Mouse (Mus musculus) adrenal gland, adult (tissue): ENCODE results near the gene Hacd2.

Experiments
- DNase-seq, 2 experiments: peaks; one replicate each; pipeline ENCODE4 v3.0.0; 2022 to 2023; ENCODE audit warnings: low spot score in 1 of 2; ENCODE audit not compliant: inconsistent age in 2 of 2

Hacd2 gene

GRCm38 (mm10) chr16:35111143-35111620 is 89.0 kb downstream of the Hacd2 start:
- DNase-seq = peak in 1 of 2 experiments; percentile 42

- no peak for DNase-seq
Observed at GRCm38 (mm10) chr16:35113496-35113895, 91.3 kb downstream of the Hacd2 start.

GRCm38 (mm10) chr16:35116328-35116956 is 94.2 kb downstream of the Hacd2 start:
- no peak for DNase-seq

GRCm38 (mm10) chr16:35117436-35117835 is 95.2 kb downstream of the Hacd2 start:
- no peak for DNase-seq

DNA sequence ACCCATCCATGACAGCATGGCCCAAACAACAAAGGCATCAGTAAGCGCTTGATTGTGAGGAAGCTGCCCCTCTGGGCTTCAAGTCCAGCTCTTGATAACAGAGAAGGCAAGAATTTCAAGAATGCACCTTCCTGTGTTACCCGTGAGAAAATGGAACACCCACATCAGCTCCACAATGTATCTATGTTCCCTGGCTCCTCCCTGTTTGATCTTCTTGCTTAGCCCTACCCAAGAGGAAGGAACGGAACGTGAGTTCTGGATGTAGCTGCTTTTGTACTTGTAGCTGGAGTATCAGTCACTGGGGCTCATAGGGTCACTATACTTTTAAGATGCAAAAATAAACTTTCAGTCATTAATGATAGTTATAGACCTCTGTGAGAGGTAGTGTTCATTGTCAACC is 98.4 kb downstream of the Hacd2 start:
- DNase-seq = no peak

DNA sequence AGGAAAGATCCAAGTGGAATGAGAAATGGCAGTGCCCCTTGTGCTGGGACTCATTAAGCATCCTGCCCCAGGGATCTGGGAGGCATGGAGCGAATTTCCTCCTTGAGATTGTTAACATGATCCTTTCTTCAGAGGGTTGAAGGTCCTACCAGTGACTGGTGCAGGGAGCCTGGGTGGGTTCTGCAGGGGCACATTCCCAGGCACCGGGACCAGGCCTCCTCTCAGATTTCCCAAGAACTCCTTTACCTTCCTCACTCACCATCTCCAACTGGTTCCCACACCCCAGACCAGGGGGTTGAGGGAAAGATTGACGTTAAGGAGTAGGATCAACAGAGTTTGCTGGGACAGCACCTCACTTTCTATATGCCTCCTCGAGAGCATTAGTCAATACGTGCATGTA is 105.0 kb downstream of the Hacd2 start:
- no peak for DNase-seq

- DNase-seq = no peak
Observed at GRCm38 (mm10) chr16:35130172-35130571, 107.9 kb downstream of the Hacd2 start.

GRCm38 (mm10) chr16:35139416-35139815 is 117.2 kb downstream of the Hacd2 start:
- DNase-seq = no peak

DNA sequence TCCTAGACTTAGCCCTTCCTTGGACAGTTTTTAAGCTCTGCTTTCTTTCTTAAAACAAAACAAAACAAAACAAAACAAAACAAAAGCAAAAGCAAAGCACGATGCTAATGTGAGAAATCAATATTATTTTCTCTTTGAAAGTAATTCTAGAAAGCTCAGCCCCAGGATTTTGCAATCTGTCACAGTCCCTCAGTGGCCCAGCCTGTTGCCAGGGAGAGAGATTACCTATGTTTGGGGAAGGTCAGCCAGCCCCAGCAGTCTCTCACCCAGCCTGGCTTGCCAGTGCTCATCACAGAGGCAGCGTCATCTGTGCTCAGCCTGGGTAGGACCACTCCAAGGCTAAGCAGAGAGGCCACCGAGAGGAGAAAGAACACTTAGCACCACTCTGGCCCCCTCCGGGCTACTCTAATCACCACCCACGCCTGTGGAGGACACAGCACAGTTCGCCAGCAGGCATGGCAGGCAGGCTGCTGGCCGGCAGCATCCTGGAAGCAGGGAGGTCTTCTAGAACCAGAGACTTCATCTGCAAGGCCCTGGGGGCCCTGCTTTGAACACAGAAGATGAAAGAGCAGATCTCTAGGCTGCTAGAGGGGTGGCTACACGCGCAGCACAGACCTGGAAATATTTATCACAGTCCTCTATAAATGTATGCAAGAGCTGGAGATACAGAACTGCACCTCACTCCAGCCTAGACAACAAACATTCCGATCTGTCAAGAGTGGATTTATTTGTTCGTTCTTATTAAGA is 117.8 kb downstream of the Hacd2 start:
- peak; percentile 42 to 60 for DNase-seq

DNA sequence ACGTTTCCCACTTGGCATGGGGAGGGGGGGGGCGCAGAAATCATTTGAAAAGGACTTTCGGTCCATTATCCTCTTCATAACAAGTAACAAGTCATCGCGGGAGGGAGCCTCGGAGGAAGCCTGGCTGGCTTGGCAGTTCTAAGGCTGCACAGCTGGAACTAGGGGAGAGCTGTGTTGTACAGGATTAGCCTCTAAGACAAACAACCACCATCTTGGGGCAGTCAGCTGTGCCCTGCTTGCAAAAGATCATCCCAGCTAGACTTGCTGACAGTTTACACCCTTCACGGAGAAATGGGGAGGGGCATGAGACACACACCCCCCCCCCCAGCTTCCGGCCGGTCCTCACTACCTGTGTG is 118.4 kb downstream of the Hacd2 start:
- no peak for DNase-seq

- no peak for DNase-seq
Observed at GRCm38 (mm10) chr16:35141839-35142238, 119.6 kb downstream of the Hacd2 start.

DNA sequence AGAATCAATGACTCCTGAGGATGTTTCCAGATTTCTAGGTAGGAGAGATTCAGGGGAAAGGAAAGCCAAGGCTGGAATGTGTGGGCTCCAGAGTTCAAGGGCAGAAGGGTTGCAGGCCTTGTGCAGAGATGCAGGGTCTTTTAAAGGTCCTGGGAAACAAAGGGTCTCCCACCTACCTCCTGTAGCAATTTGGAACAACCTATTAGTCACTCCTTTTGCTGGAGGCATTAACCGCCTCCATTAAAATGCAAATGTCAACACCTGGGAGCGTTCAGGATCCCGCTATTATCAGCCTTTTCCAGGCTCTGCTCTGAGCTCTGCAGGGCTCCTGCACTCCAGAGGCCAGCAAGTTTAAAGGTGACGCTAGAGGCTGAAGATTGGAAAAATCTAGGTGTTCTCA is 123.9 kb downstream of the Hacd2 start:
- DNase-seq = no peak

GRCm38 (mm10) chr16:35153146-35153755 is 131.0 kb downstream of the Hacd2 start:
- peak in 1 of 2 experiments; percentile 43 for DNase-seq

DNA sequence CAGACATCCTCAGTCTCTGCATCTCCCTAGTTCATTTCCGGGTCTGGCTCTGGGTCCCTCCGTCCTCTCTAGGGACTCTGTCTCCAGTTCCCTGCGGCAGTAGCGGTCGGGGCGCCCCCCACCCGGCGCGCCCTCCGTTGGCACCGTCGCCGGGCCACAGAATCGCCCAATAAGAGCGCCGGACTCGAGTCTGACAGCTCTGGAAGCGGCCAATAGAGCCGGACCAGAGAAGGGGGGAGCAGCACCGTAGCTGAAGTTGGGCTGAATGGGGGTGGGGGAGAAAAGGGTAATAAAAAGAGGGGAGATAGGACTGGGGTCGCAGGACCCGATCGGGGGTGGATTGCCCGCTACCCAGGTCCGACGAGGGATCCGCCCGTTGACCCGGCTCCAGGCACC is 132.0 kb downstream of the Hacd2 start:
- DNase-seq = peak in 1 of 2 experiments; percentile 31

DNA sequence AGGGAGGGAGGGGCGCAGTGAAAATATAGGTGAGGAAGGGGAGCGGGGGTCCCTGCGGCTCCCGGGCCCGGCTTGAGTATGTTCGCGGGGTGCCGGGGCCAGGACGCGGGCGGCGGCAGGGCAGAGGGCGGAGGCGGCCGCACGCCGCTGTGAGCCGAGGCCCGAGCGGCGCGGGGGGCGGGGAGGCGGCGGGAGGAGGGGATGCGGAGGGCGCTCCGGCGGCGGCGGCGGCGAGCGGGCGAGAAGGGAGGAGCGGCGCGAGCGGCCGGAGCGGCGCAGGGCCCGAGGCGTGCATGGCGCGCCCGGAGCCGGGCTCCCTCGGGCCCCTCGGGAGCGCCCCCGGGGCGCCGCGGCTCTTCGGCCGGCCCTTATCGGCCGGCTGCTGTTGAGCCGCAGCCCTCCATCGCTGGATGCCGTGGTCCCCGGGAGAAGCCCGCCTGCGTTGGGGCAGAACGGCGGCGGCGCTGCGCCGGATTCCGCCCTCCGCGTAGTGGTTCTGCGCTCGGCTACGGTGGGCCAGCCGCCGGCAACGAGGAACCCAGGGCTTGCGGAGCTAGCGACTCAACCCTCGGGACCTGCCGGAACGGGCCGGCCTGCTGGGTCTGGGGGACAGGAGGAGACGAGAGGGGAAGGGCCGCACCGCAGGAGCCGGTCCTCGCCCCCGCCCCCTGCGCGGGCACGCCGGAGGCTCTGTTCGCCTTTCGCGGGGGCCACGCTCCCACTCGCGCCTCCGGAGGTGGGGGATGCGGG is 132.6 kb downstream of the Hacd2 start, which contains the start of gene Adcy5:
TSS of gene Adcy5 (plus strand) at position 237 of the 750 bp plus-strand sequence.
- DNase-seq = peak; percentile 20 to 65

- DNase-seq = peak; percentile 46 to 81
Observed at GRCm38 (mm10) chr16:35155391-35156305, 133.4 kb downstream of the Hacd2 start.

DNA sequence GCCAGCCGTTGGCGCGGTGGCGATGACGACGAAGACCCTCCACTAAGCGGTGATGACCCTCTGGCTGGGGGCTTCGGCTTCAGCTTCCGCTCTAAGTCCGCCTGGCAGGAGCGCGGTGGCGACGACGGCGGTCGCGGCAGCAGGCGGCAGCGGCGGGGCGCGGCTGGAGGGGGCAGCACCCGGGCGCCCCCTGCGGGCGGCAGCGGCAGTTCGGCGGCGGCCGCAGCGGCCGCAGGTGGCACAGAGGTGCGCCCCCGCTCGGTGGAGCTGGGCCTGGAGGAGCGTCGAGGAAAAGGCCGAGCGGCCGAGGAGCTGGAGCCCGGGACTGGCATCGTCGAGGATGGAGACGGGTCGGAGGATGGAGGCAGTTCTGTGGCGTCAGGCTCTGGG is 134.1 kb downstream of the Hacd2 start:
- DNase-seq = peak; percentile 45 to 74

- no peak for DNase-seq
Observed at GRCm38 (mm10) chr16:35156832-35157231, 134.6 kb downstream of the Hacd2 start.
